Mouse (Mus musculus): ENCODE data around the gene Slc9a9. TPM values are rescaled to one million over a fixed set of nuclear protein-coding genes. Genes with fewer than 3 reads are reported as not detected.

Gene Slc9a9
- polyA plus RNA-seq, 1 experiment: 6.1 TPM

DNA sequence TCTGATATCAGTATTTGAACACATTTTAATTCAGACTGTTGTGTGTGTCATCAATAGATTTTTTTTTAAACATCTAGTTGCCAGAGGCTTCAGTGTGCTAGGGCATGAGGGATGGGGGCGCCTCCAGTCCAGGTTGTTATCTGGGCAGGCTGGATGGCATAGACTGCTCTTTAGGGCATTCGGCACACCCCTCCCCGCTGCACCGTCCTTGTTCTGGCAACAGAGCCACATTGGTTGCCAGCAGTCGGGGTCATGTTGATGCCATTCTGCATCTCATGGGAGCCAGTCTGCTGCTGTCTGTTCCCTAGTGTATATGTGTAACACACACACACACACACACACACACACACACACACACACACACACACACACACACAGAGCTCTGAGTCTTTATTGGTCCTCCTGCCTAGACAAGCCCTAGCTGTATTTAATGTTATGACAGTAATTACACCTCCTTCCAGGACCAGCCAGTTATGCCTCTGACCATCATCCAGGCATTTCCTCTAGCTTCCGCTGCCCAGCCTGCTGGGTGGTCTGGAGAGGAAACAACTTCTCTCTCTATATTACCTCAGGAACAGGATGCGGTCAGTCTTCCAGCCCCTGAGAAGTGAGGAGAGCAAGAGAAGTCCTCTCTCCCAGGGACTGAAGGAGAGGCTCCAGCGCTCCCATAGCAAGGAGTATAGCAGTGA lies 63.0 kb downstream of the Slc9a9 start:
- DNase-seq (ENCODE audit: low spot score): no peak

DNA sequence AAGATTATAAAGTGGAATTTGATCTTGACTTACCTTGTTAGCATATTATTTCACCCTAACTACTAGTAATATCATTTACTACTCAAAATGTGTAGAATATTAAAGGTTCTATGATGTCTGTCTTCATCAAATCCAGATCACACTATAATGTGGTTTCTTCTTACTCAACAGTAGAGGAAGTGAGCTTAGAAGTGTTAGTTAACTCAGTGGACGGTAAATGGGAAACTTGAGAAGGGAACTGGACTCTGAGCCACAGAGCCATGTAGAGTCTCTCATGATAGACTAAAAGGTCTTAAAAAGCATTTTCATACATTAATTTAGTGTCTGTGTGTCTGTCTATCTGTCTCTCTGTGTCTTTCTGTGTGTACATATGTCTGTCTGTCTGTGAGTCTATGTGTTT lies 64.6 kb downstream of the Slc9a9 start:
- no peak for DNase-seq (ENCODE audit: low spot score)

DNA sequence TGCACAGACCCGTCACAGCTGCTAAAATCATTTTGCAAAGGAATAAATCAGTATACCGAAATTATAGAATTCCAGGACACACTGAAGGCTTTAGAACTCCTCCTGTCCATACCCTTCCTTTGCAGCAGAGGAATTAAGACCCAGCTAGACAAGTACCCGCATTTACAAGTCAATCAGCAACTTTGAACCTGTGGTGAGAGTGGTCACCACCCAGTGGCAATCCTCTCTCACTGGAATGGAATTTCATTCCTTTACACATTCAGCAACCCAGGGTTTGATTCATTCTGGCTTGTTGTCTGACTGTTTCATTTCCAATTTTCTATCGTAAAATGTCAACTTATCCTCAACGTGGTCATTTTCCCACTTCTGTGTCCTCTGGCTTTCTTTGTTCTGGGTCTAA lies 67.5 kb downstream of the Slc9a9 start:
- DNase-seq (ENCODE audit: low spot score): no peak

DNA sequence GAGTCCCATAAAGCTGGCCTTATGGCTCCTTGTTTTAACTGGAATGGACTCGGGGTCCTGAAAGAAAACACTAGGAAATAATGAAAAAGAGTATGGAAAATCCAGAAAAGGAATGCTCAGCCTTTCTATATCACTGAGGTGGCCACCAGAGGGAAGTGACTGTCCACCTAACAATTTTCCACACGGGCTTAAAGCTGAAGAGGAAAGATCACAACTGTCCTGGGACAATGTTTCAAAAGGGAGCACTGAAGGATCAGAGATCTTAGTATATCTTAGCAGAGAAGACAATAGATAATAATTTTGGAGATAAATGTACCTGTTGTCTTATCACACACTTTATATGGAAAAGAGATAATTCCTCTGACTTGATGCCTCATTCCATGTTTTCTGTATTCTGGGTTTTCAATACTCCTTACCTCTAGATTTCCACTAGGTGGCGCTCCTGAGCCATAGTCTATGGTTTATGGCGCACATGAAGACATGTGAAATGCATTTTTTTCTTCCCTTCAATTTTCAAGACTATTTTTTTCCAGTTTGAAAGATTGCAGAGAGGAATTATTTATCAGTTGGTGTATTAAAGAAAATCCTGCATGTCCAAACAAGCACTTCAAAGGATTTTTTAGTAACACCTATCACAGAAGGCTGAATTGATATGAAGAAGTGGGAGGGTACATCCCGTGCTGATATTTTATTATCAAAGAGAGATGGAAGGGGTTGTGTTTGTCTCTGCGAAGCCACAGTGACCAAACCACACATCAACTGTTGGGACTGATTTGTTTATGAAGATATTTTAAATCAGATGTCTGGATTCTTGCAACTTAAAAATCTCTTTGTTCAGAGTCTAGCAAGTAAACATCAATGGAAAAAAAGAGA lies 69.1 kb downstream of the Slc9a9 start:
- DNase-seq (ENCODE audit: low spot score): no peak

DNA sequence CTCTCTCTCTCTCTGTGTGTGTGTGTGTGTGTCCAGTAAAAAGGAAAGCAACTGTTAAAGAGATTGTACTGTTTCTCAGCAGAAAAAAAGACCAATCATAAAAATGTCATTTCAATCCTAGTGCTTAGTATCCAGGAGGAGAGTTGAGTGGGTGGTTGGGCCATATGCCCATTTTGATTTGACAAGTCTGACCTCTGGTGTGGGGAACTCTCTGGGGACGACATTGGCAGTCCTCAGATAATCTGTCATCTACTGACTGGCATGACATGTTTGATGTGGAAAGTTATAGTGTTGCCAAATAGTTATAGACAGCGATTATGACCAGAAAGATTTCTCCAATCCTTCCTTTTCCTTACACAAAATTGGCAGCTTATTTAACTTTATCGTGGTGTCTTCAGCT lies 71.1 kb downstream of the Slc9a9 start:
- no peak for DNase-seq (ENCODE audit: low spot score)

DNA sequence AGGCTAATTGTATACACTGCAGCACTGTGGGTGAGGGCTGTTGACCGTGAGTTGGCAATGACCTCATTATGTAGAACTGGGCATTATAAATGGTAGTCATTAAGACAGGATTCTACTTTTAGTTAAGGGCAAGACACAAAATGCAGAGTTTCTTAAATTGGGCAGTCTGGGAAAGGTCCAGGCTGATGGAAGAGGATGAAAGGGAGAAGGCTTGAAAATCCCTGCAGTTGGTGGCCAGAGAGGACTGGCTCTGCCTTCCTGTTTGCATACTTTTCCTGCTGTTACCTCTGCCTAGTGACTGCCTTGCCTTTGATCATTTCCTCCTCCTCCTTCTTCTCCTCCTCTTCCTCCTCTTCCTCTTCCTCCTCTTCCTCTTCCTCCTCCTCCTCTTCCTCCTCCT lies 73.6 kb downstream of the Slc9a9 start:
- DNase-seq (ENCODE audit: low spot score): no peak

DNA sequence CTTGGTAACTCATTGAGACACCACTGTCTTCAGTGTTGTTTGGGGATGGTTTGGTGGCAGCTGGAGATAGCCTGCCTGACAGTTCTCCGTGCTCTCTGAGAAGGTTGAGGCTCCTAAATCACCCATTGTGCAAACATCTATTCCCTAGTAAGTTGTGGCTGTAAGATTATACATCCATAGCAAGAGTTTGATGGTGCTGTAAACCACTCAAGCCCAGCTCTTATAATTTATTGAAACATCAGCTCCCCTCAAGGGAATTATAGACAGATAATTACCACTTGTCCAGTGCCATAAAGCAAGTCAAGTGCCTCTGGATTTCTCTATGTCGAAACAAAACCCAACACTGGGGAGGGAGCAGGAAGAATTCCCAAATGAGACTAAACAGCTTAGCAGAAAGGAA lies 78.8 kb downstream of the Slc9a9 start:
- DNase-seq (ENCODE audit: low spot score): no peak

DNA sequence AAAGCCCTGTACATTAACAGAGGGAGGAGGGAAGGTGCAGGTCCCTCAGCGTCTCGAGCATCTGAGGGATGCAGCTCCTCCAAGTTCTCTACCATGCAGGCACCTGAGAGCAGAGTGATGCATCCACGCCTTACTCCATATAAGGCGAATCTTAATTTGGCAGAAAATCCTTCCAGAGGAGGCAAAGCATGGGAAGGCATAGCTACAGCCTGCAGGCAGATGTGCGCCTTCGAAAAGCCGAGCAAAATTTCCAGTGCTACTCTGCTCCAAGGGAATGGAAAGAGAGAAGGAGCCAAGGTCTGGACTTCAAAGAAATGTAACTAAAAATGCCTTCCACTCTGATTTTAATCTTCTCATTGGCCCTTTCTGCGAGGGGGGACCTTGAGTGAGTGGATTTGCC lies 80.5 kb downstream of the Slc9a9 start:
- no peak for DNase-seq (ENCODE audit: low spot score)

DNA sequence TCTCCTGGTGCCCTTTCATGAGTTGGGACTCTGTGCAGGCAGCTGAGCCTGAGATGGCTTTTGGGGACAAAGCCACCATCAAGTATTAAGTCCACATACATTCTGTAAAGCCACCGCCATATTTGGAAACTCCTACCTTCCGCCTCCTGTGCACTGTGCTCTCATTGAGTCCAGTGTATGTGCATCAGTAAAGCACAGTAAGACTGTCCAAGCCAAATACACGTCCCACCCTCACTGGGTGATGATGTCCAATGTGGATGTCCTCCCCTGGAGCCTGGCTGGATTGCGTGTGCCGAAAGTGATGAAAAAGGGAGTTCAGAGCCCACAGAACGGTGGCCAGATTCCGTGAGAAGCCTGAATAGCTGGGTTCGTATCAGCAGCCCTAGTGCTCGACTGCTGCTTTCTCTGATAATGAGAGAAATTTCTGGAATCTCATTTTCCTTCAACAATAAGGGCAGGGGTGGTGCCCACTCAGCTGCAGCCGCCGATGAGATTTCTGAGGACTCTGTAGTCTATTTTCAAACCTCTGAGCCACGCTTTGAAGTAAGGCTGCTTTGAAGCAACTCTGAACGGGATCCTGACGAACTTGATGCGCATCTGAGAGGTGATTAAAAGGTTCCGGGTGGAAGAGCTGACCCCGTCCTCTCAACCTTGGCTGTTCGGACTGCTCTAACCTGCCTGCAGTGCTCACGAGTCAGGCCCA lies 81.4 kb downstream of the Slc9a9 start:
- DNase-seq (ENCODE audit: low spot score): no peak

DNA sequence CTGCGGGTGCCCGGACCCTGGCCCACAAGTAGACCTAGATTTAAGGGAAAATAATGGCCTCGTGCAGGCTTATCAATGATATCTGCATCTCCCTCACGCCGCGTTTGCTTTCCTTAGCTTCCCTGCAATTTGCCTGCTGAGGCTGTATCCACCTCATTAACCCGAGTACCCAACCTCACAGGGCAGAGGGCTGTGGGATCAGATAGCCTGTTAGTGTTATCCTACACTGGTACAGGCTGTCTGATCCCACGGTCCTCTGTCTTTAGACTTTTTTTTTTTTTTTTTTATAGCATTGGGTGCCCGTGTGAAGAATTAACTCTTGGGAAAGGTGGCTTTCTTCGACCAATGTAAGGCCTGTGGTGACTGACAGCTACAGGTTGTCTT lies 81.9 kb downstream of the Slc9a9 start:
- DNase-seq (ENCODE audit: low spot score): no peak

DNA sequence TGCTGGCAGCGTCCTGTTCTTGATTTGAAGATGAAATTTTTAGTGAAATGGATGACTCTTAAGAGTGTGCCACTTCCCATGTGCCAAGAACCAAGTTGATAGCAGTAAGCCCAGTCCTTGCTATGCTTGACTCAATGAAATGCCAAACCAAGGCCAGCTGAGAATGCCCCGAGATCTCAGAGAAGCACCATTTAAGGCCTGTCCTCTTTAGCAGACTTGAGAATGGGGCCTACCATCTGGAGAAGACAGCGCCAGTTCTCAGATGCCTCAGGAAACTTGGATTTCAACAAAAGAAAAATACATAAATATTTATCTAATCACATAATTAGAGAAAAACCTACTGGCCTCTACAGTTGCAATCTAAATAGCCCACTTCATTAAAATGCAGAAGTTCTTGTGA lies 82.4 kb downstream of the Slc9a9 start:
- no peak for DNase-seq (ENCODE audit: low spot score)

DNA sequence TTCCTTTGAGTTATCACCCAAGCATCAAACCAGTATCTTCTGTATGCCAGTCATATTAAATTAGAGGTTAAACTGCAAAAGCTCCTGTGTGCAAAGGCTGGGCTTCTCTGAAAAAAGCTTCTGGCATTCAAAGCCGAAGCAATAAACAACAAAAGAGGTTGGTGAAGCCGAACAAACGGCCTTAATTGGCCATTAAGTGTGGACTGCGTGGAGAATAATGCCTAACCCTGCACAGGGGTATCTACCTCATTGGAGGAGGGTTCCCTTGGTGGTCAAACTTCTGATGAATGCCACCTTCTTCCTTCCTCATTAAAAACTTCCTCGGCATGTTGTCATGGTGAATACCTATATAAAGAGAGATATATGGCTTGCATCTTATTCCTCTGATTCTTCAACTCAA lies 90.2 kb downstream of the Slc9a9 start:
- no peak for DNase-seq (ENCODE audit: low spot score)

DNA sequence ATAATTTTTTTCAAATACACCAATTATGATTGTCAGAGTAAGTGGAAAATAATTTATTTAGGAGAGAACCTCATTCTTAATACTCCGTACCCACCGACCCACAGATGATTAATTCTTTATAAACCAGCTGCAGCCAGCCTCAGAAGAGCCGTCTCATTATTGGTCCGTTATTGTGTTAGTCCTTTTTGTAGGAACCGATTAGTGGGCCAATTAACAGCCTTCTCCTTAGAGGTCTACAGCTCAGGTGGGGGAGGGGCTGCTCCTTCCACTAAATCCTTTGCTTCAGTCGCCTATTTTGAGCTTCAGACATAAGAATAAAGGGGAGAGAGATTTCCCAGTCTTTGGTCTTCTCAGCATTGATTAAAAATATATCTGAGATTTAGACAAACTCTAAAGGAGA lies 98.4 kb downstream of the Slc9a9 start:
- no peak for DNase-seq (ENCODE audit: low spot score)

DNA sequence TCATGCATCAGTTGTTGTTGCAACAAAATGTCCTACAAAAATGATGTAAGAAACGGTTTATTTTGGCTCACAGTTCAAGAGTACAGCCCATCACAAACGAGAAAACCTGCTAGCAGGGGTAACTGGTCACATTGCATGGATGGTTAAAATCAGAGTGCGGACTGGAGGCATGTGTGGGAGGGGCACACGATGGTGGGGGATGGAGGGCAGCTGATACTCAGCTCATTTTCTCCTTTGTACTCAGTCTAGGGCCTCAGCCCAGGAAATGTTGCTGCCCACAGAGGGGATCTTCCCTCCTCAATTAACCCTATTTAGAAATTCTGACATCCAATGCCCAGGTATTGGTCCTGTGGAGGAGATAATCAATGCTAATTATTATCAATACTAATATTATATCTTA lies 98.8 kb downstream of the Slc9a9 start:
- no peak for DNase-seq (ENCODE audit: low spot score)

DNA sequence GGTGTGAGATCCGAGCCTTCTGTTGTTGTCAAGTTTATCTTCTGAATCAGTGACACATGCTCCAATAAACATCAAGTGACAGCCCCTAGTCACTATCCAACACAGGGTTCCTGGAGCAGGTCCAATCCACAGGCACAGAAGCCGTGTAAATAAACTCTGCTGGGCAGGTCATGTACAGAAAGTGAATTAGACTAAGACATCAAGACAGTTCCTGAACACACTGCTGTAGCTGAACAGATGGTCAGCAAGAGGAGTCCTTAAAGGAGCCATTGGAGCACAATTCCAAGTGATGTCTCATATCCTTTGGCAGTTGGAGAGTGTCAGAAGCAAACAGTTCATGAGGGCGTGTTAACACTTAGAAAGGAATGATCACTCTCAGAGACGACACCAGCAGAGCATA lies 103.6 kb downstream of the Slc9a9 start:
- DNase-seq (ENCODE audit: low spot score): no peak

DNA sequence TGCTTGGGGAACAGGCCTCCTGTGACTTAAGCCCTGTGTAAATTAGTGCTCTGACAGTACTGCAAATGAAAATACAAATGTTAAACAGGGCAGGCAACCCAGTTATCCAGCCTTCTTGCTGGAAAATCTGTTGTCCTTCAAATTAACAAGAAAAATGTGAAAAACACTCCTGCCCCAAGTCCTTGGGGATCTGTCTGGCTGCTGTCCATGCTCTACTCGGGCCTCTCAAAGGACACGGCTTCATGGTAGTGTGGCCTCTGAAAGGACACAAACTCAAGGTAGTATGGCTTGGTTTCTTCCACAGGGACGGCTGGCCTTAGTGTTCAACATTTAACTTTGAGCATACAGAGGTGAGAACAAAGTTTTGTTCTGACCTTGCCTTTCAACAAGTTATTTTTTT lies 118.6 kb downstream of the Slc9a9 start:
- no peak for DNase-seq (ENCODE audit: low spot score)

DNA sequence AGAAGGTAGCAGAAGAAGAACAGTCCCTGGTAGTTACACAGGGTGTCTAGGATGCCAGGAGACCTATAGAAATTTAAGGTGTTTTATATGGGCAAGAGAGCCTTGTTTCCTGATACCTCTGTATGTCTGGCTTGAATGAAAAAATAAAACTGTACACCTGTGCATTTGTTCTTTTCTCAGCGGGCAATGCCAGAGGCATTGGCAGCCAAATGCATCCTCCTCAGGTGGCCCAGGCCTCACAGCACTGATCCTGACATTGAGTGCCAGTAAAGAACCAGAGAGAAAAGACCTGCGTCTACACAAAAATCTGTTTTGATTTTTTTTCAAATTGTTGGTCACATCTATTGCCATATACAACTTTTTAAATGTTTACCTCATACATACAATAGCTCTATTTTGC lies 121.3 kb downstream of the Slc9a9 start:
- no peak for DNase-seq (ENCODE audit: low spot score)

DNA sequence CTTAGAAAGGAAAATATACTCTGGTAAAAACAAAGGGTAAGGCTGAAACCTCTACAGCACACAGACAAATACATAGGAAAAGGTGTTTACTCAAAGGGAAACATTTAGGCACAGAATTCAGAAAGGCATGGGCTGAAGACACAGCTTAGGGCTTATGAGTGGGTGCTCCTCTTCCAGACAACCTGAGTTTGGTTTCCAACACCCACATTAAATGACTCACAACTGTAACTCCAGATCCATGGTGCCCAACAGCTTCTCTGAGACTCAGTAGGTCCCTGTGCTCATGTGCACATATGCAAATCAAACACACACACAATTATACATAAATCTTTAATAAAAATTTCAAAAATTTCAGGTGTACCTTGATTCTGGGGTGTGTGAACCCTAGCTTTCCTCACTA lies 133.4 kb downstream of the Slc9a9 start:
- no peak for DNase-seq (ENCODE audit: low spot score)

DNA sequence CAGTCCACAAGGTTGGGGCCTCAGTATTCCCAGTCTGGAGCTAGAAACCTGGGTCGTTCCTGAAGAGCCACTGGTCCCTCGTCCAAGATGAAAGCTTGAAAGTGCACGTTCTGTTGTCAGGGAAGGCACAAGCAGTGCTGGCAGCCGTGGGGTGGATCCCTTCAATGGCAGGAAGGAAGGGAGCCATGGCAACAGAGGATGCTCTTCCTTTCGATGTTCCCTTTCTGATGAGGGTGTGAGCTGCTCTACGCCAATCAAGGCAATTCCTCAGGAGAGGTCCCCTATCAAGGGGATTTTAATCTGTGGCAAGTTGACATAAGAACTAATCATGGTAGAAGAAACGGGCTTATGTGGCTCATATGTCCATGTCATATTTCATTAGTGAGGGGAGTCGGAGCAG lies 135.8 kb downstream of the Slc9a9 start:
- DNase-seq (ENCODE audit: low spot score): no peak

DNA sequence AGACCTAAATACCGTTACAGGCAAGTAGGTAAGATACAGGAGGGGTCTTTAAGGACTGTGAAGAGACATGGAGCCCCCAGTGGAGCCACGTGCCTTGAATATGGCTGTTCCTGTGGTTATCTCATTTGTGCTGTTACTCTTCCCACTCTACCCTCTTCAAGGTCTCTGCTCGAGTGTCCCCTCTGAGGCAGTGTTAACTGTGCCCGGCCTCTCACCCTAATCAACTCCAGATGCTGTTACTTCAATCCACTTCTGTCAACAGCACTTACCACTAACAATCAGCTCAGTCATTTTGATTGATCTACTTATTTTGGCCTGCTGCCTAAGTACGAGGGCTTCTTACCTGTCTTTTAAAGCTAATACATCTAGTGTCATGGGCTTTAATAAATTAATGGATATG lies 145.8 kb downstream of the Slc9a9 start:
- DNase-seq (ENCODE audit: low spot score): no peak

DNA sequence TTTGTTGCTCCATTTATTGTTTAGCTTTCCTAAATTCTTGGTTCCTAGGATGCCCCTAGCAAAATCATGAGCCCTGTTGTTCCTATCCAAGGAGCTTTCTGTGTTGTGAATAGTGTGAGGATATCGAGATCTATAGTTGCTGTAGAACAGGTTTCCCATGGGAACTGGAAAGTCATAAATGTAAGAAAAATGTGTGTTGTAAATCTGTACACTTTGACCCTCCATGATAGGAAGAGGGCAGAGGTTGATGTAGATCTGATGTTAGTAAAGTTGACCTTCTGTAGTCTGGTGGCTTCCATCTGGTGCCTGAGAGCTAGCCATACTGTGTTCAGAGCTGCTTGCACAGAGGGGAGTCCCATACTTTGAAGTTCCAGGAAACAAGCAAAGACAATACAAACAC lies 151.6 kb downstream of the Slc9a9 start:
- DNase-seq (ENCODE audit: low spot score): no peak

DNA sequence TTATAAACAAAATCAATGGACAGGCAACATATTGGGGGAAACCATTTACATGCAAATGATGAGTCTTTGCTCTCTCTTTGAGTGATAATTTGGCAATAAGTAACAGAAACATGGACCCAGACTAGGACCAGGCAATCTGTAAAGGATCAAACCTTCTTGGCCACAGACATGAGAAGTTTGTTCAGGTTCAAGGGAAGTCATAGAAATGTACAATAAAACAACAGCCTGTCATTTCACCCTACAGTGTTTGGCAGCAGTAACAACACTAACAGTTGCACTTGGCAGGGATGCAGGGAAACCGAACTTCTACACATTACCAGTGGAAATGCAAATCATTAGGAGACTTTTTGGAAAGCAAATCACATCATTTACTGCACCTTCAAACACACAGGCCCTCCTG lies 164.1 kb downstream of the Slc9a9 start:
- no peak for DNase-seq (ENCODE audit: low spot score)

DNA sequence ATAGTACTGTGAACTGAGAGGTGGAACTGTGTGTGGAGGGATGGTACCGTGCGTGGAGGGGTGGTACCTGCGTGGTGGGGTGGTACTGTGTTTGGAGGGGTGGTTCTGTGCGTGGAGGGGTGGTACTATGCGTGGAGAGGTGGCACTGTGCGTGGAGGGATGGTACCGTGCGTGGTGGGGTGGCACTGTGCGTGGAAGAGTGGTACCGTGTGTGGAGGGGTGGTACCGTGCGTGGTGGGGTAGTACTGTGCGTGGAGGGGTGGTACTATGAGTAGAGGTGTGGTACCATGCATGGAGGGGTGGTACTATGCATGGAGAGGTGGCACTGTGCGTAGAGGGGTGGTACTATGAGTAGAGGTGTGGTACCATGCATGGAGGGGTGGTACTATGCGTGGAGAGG lies 167.7 kb downstream of the Slc9a9 start:
- no peak for DNase-seq (ENCODE audit: low spot score)
